Mouse (Mus musculus) urinary bladder, adult 2 months (tissue): ENCODE results near the gene Alox12. TPM values are rescaled to one million over a fixed set of nuclear protein-coding genes. Genes with fewer than 3 reads are reported as not detected.

Experiments
- DNase-seq: peaks from one replicate; pipeline ENCODE4 v3.0.0; 2022; ENCODE audit warnings: low spot score
- polyA plus RNA-seq: library from polyadenylated mRNA; depleted of rRNA; stranded (reverse); fragments of >200 nt; gene quantifications from 2 replicates; pipeline ENCODE4 v1.2.3, GENCODE M21; 2012; rRNA removed

Gene Alox12
- polyA plus RNA-seq: 14.7 and 15.3 TPM in 2 replicates

DNA sequence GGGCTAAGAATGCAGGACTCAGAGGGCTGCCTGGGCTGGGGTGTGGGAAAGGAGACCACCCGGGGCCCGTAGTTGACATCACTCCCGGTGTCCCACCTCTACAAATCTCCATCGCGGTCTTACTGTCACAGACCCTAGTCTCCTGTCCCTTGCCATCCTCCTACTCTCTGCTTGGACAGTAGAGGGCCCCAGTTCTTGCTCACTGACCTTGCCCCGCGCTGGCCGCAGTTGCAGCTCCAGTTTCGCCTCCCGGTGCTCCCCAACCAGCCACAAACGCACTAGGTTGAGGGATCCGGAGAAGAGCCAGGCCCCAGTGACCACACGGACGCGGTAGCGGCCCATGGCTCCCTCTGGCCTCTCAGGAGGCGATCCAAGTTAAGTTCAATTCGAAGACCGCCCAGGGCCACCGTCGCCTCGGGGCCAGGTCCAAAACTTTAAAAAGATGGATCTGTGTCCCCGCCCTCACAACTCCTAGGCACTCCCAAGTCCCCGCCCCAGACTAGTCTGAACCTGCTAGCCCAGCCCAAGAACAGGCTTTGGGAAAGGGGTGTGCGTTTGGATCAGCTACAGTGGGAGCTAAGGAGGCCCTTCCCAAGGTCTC is at the start of gene Alox12:
TSS of gene Alox12 (minus strand) at position 423 of the 601 bp plus-strand sequence.
- peak; percentile 58 for DNase-seq

DNA sequence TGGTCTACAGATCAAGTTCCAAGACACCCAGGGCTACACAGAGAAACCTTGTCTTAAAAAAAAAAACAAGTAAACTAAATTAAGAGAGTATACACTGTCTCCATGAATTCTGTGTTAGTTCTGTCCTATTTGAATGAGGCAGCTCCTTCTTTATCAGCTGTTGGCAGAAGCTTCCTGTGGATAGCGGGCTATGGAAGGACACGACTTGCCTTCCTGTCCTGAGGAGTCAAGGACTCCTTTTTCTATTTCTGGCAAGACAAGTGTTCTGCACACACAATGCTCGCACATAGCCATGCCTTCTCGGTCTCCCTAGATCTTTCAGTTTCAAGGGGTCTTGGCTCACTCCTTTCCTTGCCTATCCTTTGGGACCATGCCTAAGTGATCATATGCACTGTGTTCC is 47.1 kb upstream of the Alox12 start:
- DNase-seq: no peak

DNA sequence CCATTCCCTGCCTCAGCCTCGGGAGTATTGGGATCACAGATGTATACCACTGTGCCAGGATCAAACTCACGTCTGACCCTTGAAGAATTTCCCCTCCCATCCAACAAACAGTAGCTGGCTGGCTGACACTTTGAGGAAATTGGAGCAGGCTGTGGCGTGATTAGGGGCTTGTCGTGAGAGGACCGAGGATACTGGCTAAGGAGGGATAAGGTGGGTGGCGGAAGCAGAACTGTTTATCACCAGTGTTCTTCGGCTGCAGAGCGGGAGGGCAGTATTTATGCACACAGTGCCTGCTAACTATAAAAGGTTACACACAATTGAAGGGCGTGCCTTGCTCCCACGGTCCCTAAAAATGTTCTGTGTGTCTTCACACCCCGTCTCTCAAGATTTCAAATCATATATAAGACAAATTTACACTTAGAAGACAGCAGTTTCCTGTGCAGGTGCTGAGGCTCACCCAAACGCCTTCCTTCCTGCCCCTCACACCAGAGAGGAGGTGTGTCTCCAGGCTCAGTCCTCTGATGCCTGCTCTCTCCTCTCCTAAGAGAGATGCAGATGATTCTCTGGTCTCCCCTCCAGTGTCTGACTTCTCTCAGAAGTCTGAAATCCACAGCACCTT is 42.8 kb upstream of the Alox12 start:
- DNase-seq: no peak

GRCm38 (mm10) chr11:70297405-70297804 is 42.3 kb upstream of the Alox12 start:
- DNase-seq: no peak

- DNase-seq: no peak
Observed at GRCm38 (mm10) chr11:70293881-70294280, 38.7 kb upstream of the Alox12 start.

- no peak for DNase-seq
Observed at GRCm38 (mm10) chr11:70291235-70291634, 36.1 kb upstream of the Alox12 start.

- DNase-seq: no peak
Observed at GRCm38 (mm10) chr11:70289236-70289635, 34.1 kb upstream of the Alox12 start.

- peak; percentile 39 for DNase-seq
Observed at GRCm38 (mm10) chr11:70288102-70288501, 32.9 kb upstream of the Alox12 start.

GRCm38 (mm10) chr11:70285686-70286085 is 30.5 kb upstream of the Alox12 start:
- no peak for DNase-seq

DNA sequence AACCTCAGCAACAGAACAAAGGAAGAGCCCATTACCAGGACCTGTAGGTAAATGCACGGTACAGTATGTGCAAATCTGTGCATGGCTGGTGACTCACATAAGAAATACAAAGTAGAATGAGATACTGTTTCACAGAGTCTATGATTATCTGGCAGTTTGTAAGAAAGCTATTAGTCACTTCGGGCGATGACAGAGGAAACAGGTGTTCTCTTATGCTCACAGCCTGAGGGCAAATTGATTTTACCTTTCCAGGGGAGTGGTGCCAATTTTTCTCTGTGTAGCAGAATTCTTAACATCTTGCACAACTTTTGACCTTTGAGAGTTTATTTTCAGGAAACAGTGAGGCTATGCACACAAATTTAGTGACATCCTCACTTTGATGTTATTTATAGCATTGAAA is 29.6 kb upstream of the Alox12 start:
- no peak for DNase-seq

DNA sequence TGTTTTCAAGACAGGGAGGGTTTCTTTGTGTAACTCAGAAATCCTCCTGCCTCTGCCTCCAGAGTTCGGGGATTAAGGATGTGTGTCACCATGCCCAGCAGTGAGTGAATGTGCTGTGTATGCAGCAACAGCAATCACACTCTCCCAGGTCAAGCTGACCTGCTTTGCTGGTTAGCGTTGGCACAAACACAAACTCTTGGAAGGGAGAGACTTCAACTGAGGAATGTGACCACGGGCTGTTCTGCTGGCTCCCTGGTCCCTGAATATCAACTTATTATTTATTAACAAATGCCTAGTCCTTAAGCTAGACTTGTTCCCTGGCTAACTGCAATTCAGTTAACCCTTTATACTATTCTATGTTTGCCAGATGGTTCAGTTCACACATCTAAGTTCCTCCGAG is 28.5 kb upstream of the Alox12 start:
- DNase-seq: no peak

GRCm38 (mm10) chr11:70280441-70280840 is 25.3 kb upstream of the Alox12 start:
- no peak for DNase-seq

- no peak for DNase-seq
Observed at GRCm38 (mm10) chr11:70278961-70279360, 23.8 kb upstream of the Alox12 start.

GRCm38 (mm10) chr11:70271641-70272040 is 16.5 kb upstream of the Alox12 start:
- no peak for DNase-seq

- DNase-seq: no peak
Observed at GRCm38 (mm10) chr11:70266405-70266804, 11.3 kb upstream of the Alox12 start.

DNA sequence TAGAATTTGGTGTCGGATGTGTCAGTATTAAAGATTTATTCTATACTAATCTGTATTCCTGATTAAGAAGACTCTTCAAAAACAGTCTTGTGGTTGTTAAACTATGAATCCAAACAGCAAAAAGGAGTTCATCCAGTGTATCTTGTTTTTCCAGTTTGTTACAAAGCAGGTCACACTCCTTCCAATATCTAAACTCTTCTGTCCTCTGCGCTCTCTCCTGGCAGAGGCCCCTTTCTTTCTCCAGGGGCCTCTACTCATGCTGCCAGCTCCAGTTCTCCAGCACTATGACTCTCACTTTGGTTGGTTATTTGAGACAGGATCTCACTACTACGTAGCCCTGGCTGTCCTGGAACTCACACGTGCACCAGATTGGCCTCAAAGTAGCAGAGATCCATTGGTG is 10.7 kb upstream of the Alox12 start:
- no peak for DNase-seq

- DNase-seq: no peak
Observed at GRCm38 (mm10) chr11:70265252-70265651, 10.1 kb upstream of the Alox12 start.

GRCm38 (mm10) chr11:70259035-70259434 is 3.9 kb upstream of the Alox12 start:
- DNase-seq: no peak

- DNase-seq: no peak
Observed at GRCm38 (mm10) chr11:70254337-70254736, 816 bp downstream of the Alox12 start.

DNA sequence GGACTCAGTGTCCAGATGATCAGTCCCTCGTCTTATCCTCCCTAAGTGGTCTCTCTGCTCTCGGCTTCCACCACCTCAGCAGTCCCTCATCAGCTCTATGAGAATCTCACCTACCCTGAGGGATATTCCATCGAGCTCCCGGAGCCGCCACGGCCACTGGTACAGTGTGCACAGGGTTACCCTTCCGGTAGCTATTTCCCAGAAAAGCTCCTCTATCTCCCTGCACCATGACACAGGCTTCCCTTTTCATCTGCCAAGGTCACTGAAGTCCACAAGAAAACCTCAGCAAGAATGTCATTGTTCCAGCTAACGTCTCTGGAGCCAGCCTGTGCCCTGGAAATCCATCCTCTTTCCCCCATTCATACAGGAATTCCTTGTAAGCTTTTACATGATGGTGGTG is 3.3 kb downstream of the Alox12 start:
- DNase-seq: no peak

DNA sequence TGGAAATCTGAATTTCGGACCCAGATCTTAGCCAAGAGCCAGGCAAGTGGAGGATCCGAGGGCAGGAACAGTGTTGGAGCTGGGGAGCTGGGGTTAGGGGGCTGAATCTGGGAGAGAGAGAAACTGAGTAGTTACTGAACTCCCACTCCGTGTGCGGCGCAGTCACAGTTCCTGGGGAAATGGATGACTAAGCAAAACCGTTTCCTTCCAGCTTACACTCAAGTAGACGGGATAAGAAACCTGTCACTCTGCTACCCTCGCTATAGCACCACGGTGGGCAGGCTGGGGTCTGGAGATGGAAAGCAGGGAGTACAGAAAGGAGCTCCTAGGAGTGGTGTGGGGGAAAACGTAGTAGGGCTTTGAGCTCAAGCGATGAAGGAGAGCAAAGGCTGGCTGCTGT is 5.0 kb downstream of the Alox12 start:
- DNase-seq: no peak

GRCm38 (mm10) chr11:70247136-70247845 is 7.9 kb downstream of the Alox12 start:
- DNase-seq: no peak

GRCm38 (mm10) chr11:70242591-70242990 is 12.6 kb downstream of the Alox12 start:
- no peak for DNase-seq
